In the genomic region with DNA sequence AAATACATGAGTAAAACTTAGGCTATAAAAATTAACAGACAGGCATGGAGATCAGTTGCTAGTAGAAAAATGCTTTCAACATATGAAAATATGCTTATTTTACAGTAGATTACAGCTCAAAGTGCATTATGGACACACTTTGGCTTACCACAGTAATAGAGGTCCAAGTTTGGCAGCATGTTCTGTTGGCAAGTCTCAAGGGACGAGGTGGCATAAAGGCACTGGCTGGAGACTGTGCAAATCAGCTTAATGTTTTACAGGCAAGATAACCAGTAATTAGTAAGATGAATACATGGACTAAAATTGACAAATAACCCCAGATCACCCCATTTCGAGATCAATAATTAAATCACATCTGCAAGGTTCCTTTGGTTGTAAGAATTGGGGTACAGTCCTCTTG, we compare ENCODE assay signal across 25 mouse cellular contexts.
"Had no signal": no experiment of that assay in that cellular context is flagged by ENCODE, and none has a peak within 500 bp of the region (broad histone marks: within the 10 kb centered on the region; RNA-seq: fewer than 3 reads in every experiment).

No protein-coding gene starts in this region.

- H3K9ac ChIP-seq: heart, embryonic 12.5 days; hindbrain, embryonic 12.5 days; hindbrain, embryonic 14.5 days; intestine, embryonic 15.5 days; limb, embryonic 12.5 days; liver, embryonic 13.5 days; liver, embryonic 15.5 days; liver, postnatal 0 days had no signal

- DNase-seq: gastrocnemius, adult 2 months; gastrocnemius, postnatal 10 days; gastrocnemius, postnatal 25 days; heart, adult 18-20 months; heart, postnatal 10 days; heart, postnatal 4 days; kidney, postnatal 25 days; liver; liver, embryonic 13.5 days; liver, postnatal 0 days had no signal

- H3K9me3 ChIP-seq: heart, embryonic 10.5 days; hindbrain, embryonic 10.5 days; hindbrain, embryonic 12.5 days; intestine, embryonic 15.5 days; limb, embryonic 10.5 days; limb, embryonic 12.5 days; liver, embryonic 13.5 days; liver, embryonic 15.5 days had no signal

- H3K4me3 ChIP-seq: gastrocnemius, adult 2 months; heart, embryonic 10.5 days; heart, embryonic 12.5 days; hindbrain, embryonic 10.5 days; hindbrain, embryonic 12.5 days; intestine, embryonic 15.5 days; layer of hippocampus, adult 2 months; left cerebral cortex, adult 2 months; limb, embryonic 10.5 days; limb, embryonic 12.5 days; liver, embryonic 13.5 days; liver, embryonic 15.5 days had no signal

- H3K27ac ChIP-seq: gastrocnemius, adult 2 months; heart, embryonic 10.5 days; hindbrain, embryonic 10.5 days; hindbrain, embryonic 12.5 days; hindbrain, embryonic 14.5 days; intestine, embryonic 15.5 days; kidney, postnatal 0 days; layer of hippocampus, adult 2 months; left cerebral cortex, adult 2 months; limb, embryonic 10.5 days; limb, embryonic 12.5 days; liver, embryonic 13.5 days; liver, embryonic 15.5 days had no signal

- H3K36me3 ChIP-seq: heart, embryonic 10.5 days; heart, embryonic 12.5 days; hindbrain, embryonic 10.5 days; hindbrain, embryonic 12.5 days; intestine, embryonic 15.5 days; limb, embryonic 10.5 days; limb, embryonic 12.5 days; liver, embryonic 13.5 days; liver, embryonic 15.5 days had no signal

- ATAC-seq: hindbrain, embryonic 16.5 days; inflammation-experienced regulatory T-cells, adult 6 months; intestine, embryonic 15.5 days; intestine, postnatal 0 days; liver, postnatal 0 days had no signal

- H3K4me1 ChIP-seq: heart, embryonic 10.5 days; heart, embryonic 12.5 days; hindbrain, embryonic 10.5 days; hindbrain, embryonic 12.5 days; intestine, embryonic 15.5 days; limb, embryonic 10.5 days; limb, embryonic 12.5 days; liver, embryonic 13.5 days; liver, embryonic 15.5 days had no signal

- H3K27me3 ChIP-seq: heart, embryonic 12.5 days; hindbrain, embryonic 12.5 days; intestine, embryonic 15.5 days; limb, embryonic 12.5 days; liver, embryonic 13.5 days; liver, embryonic 15.5 days had no signal

- H3K4me2 ChIP-seq: heart, embryonic 12.5 days; hindbrain, embryonic 12.5 days; hindbrain, embryonic 14.5 days; intestine, embryonic 15.5 days; limb, embryonic 12.5 days; liver, embryonic 13.5 days; liver, embryonic 15.5 days had no signal
